Mouse (Mus musculus) midbrain, embryonic 10.5 days (tissue): Measurements from ENCODE around the gene Cd3d. TPM values are rescaled to one million over a fixed set of nuclear protein-coding genes. Genes with fewer than 3 reads are reported as not detected.
"Not testable (repeated sequence)": the region's sequence is repeated elsewhere in the genome, so short reads cannot be mapped to it uniquely, and the experiment has no call there.

Experiments
- DNase-seq: peaks from one replicate; pipeline ENCODE4 v3.0.0-alpha.2; 2017; ENCODE audit warnings: low spot score
- H3K27ac ChIP-seq: fragments of 300-500 bp; sonication (generic); replicated peaks from 2 replicates; pipeline ENCODE4 v1.5.1; 2016; ENCODE audit warnings: mild to moderate bottlenecking
- H3K27me3 ChIP-seq: fragments of 300-500 bp; sonication (generic); 2 replicates; pipeline ENCODE4 v1.6.1; 2016; ENCODE audit warnings: low read depth, mild to moderate bottlenecking; ENCODE audit not compliant: poor library complexity, severe bottlenecking
- H3K36me3 ChIP-seq: fragments of 300-500 bp; sonication (generic); 2 replicates; pipeline ENCODE4 v1.6.1; 2016; ENCODE audit warnings: mild to moderate bottlenecking, moderate library complexity
- H3K4me1 ChIP-seq: fragments of 300-500 bp; sonication (generic); 2 replicates; pipeline ENCODE4 v1.6.1; 2016
- H3K4me3 ChIP-seq: fragments of 300-500 bp; sonication (generic); 2 replicates; pipeline ENCODE4 v1.5.1; 2016; ENCODE audit warnings: mild to moderate bottlenecking, moderate library complexity
- H3K9me3 ChIP-seq: fragments of 300-500 bp; sonication (generic); replicated peaks from 2 replicates; pipeline ENCODE4 v1.6.1; 2016; ENCODE audit warnings: mild to moderate bottlenecking
- WGBS: fragments of 180-500 bp; shearing (Covaris S2); methylation state at CpG from one replicate; pipeline ENCODE4 v1.1.7; 2016; 5-methylcytosine and 5-hydroxymethylcytosine counted together
- polyA plus RNA-seq: library from polyadenylated mRNA; unstranded; fragments of >200 nt; fragmentation: Nextera tagmentation; extraction: Ambion mirVana; gene quantifications from 2 replicates; pipeline ENCODE4 v1.2.1, GENCODE M21; 2016

Gene Cd3d
- not detected in 2 replicates for polyA plus RNA-seq

DNA sequence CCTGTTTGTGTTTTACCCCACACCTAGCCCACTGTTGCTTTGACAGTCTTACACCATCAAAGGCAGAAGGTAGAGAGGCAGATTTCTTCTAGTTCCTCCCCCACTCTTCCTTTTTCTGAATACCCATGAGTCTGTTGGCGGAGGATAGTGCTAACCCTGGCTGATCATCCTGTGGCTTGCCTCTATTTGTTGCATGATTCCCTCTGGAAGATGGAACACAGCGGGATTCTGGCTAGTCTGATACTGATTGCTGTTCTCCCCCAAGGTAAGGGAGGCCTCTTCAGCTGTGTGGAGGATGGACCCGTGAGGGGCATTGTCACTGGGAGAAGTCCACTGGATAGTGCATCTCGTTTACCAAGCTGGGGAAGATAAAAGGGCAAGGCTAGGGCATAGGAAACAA, at the start of gene Cd3d:
Cd3d (plus strand) TSS at position 111 of the 400 bp plus-strand sequence.
- Histone ChIP-seq H3K4me3 (no peak within 1 kb of the TSS), H3K27ac (no peak within 1 kb of the TSS), H3K36me3 (no peaks in the 10 kb centered on the region), H3K9me3 (no peaks in the 10 kb centered on the region), H3K27me3 (0 out of 2 replicates have a peak, but pooled peaks cover 5% of the 10 kb centered on the region), H3K4me1 (peaks cover 8% of the 10 kb centered on the region)
- DNase-seq: no peak
- 81% methylated on average over 4 of the region's 4 CpGs for WGBS

DNA sequence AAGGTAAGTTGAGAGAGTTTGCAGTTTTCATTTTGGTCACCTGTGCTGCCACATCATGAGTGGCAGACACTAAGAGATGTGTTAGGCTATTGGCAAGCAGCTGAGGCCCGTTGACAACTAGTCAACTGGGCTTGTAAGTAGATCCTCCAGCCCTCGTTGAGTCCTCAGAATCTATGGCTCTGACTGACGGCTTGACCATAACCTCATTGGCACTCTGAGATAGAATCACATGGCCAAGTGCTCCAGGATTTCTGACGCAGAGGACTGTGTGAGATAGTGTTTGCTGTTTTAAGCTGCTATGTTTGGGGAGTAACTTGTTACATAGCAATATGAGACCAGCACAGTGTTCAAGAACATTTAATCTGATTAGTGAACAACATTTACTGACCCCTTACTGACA, 39.8 kb upstream of the Cd3d start:
- Histone ChIP-seq H3K9me3 (no peaks in the 10 kb centered on the region), H3K4me1 (no peaks in the 10 kb centered on the region), H3K27me3 (no peaks in the 10 kb centered on the region), H3K36me3 (peaks cover 96% of the 10 kb centered on the region), H3K4me3 (no peak overlapping the region), H3K27ac (no peak overlapping the region)
- no peak for DNase-seq
- 85% methylated on average over 4 of the region's 4 CpGs for WGBS

GRCm38 (mm10) chr9:44942421-44942820, 39.2 kb upstream of the Cd3d start:
- Histone ChIP-seq H3K27me3 (no peaks in the 10 kb centered on the region), H3K9me3 (no peaks in the 10 kb centered on the region), H3K4me1 (no peaks in the 10 kb centered on the region), H3K36me3 (peaks cover 96% of the 10 kb centered on the region), H3K4me3 (no peak overlapping the region), H3K27ac (no peak overlapping the region)
- WGBS: 96% methylated on average over 4 of the region's 4 CpGs
- DNase-seq: no peak

DNA sequence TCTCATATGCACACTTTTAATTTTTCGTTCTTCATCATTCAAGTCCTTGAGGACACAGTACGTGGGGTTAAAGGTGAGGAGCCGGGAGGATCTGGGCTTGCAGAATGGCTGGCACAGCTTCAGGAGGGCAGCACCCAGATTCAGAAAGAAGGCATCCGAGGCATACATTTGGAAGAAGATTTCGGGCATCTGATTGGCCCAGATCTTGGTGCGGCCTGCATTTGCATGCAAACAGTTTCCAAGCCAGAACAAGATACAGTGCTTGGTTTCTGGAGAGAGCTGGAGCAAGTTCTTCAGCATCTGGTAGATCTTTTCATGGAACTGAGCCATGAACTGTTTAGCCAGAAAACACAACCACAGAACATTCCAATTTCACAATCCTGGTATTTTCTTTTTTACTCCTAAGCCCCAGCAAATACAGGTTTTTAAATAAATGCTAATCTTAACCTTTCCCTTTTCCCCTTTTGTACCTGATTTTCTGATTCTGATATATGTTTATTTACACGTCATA, 35.3 kb upstream of the Cd3d start:
- no peak overlapping the region for H3K27ac ChIP-seq
- H3K4me3 ChIP-seq: no peak overlapping the region
- no peaks in the 10 kb centered on the region for H3K4me1 ChIP-seq
- DNase-seq: no peak
- no peaks in the 10 kb centered on the region for H3K9me3 ChIP-seq
- 92% methylated on average over 7 of the region's 7 CpGs for WGBS
- H3K27me3 ChIP-seq: no peaks in the 10 kb centered on the region
- H3K36me3 ChIP-seq: peaks cover 98% of the 10 kb centered on the region

GRCm38 (mm10) chr9:44947836-44948235, 33.8 kb upstream of the Cd3d start:
- Histone ChIP-seq H3K9me3 (no peaks in the 10 kb centered on the region), H3K27ac (no peak overlapping the region), H3K4me1 (no peaks in the 10 kb centered on the region), H3K4me3 (no peak overlapping the region), H3K27me3 (no peaks in the 10 kb centered on the region), H3K36me3 (peaks cover 98% of the 10 kb centered on the region)
- WGBS: 93% methylated on average over 5 of the region's 5 CpGs
- no peak for DNase-seq

GRCm38 (mm10) chr9:44954432-44954831, 27.2 kb upstream of the Cd3d start:
- no peak overlapping the region for H3K4me3 ChIP-seq
- H3K27ac ChIP-seq: no peak overlapping the region

DNA sequence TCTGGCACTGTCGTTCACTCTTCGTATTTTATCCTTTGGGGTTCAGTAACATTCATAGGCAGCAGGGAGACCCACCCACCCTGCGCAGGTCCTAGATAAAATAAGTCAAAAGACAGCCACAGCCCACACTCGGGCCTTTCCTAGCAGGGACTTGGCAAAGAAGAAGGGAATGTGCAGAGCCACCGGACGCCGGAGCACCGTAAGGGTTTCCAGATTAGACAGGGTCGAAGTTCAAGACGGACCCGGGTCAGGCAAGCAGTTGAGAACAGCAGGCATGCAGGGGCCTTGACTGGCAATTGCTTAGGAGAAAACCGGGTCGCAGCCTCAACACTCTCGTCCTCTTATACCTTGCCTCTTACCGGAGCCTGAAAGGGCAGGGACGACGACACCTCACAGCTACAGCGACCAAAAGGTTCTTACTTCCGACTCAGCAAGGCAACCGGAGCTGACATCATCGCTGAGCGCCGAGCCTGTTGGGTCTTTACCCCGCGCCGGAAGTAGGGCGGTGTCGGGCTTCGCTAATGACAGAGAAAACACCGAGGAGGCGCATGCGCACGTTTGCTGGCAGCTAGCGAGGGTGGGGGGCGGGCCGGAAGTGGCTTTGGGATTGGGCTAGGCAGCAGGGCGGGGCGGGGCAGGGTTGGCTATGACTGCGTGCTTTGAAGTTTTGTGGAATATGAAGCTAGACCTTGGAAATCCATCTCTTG, 16.3 kb upstream of the Cd3d start, which contains the start of gene Ube4a:
Ube4a (minus strand) TSS at position 475 of the 707 bp plus-strand sequence.
- Histone ChIP-seq H3K4me3 (peak within 1 kb of the TSS; percentile 90), H3K27me3 (no peaks in the 10 kb centered on the region; the same call in 1 of the 2 replicates), H3K36me3 (peaks cover 23% of the 10 kb centered on the region), H3K27ac (peak within 1 kb of the TSS; percentile 81), H3K4me1 (peaks cover 18% of the 10 kb centered on the region), H3K9me3 (no peaks in the 10 kb centered on the region)
- under 1% methylated on average over 39 of the region's 39 CpGs for WGBS
- DNase-seq: peak; percentile 100

More at GRCm38 (mm10) chr9:44954432-44954831, 27.2 kb upstream of the Cd3d start:
- Histone ChIP-seq H3K9me3 (no peaks in the 10 kb centered on the region), H3K27me3 (no peaks in the 10 kb centered on the region), H3K36me3 (peaks cover 98% of the 10 kb centered on the region), H3K4me1 (no peaks in the 10 kb centered on the region)
- no peak for DNase-seq
- 90% methylated on average over 3 of the region's 3 CpGs for WGBS

DNA sequence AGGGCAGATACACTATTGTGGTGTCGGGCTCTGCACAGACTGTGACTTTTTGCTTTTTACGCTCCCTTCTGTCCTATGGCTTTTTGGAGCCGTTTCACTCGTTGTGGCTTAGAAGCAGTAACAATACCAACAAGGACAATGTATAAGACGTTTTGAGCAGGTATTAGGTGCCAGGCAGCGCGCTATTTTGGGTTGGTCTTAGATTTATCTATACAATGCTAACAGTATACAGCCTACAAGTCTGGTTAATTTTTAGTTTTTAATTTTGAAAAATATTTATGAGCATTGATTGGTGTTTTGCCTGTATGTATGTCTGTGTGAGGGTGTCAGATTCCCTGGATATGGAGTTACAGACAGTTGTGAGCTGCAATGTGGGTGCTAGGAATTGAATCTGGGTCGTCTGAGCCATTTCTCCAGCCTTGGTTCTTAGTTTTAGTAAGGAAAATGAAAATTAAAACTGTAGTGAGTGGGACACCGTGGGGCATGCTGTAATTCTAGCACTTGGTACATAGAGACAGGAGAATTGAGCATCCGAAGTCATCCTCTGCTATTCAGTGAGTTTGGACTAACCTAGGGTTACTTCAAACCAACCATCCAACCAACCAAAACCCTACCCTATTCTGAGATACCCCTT, 15.6 kb upstream of the Cd3d start:
- peak overlapping the region; percentile 81 for H3K27ac ChIP-seq
- H3K36me3 ChIP-seq: peaks cover 17% of the 10 kb centered on the region
- 15% methylated on average over 10 of the region's 10 CpGs for WGBS

GRCm38 (mm10) chr9:44966815-44967242, 14.8 kb upstream of the Cd3d start:
- Histone ChIP-seq H3K27me3 (no peaks in the 10 kb centered on the region; the same call in 1 of the 2 replicates), H3K4me3 (no peak overlapping the region), H3K4me1 (peaks cover 18% of the 10 kb centered on the region), H3K27ac (no peak overlapping the region), H3K36me3 (peaks cover 9% of the 10 kb centered on the region), H3K9me3 (no peaks in the 10 kb centered on the region)
- DNase-seq: peak; percentile 65
- 27% methylated on average over 3 of the region's 3 CpGs for WGBS

More for the DNA sequence above, 15.6 kb upstream of the Cd3d start:
- H3K4me3 ChIP-seq: peak overlapping the region; percentile 90
- no peaks in the 10 kb centered on the region; the same call in 1 of the 2 replicates for H3K27me3 ChIP-seq
- peaks cover 18% of the 10 kb centered on the region for H3K4me1 ChIP-seq
- no peaks in the 10 kb centered on the region for H3K9me3 ChIP-seq
- no peak for DNase-seq

DNA sequence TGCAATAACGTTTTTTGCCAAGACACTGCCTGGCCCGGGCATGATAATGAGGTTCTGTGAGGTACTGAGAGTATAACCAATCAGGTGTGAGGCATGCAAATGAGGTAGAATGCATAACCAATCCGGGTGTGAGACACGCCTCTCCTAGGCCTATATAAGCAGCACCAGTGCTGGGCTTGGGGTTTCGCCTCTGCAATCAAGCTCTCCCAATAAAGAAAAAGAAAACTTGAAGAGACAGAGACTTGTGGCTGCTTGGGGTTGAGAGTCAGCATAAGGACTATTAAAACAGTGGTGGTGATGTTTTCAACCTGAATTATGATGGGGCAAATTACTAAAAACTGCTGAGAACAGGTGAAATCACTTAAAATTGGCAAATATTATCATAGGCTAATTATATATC, 13.8 kb upstream of the Cd3d start:
- DNase-seq, H3K4me3 ChIP-seq, H3K9me3 ChIP-seq, H3K36me3 ChIP-seq, H3K27me3 ChIP-seq, H3K27ac ChIP-seq: not testable (repeated sequence)
- H3K4me1 ChIP-seq: peaks cover 18% of the 10 kb centered on the region
- WGBS: 87% methylated on average over 5 of the region's 5 CpGs

GRCm38 (mm10) chr9:44969450-44969849, 12.1 kb upstream of the Cd3d start:
- no peak for DNase-seq
- H3K4me1 ChIP-seq: peaks cover 12% of the 10 kb centered on the region
- no peak overlapping the region for H3K27ac ChIP-seq
- WGBS: 65% methylated on average over 1 of the region's 1 CpGs
- no peaks in the 10 kb centered on the region for H3K9me3 ChIP-seq
- H3K27me3 ChIP-seq: no peaks in the 10 kb centered on the region; the same call in 1 of the 2 replicates
- H3K4me3 ChIP-seq: no peak overlapping the region
- no peaks in the 10 kb centered on the region for H3K36me3 ChIP-seq

DNA sequence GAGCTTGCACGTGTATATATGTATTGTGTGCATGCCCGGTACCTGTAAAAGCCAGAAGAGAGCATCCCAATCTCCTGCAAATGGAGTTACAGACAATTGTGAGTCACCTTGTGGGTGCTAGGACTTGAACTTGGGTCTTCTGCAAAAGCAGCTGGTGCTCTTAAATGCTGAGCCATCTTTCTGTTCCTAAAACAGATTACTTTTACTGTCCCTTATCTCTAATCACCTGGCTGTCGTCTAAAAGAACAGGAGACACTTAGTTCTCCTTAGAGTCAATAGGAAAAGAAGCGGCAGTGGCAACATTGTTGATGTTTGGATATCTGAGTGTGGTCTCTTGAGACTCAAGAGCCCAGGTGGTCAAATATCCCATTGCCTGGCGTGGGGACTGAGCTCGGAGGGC, 3.8 kb upstream of the Cd3d start:
- WGBS: 77% methylated on average over 6 of the region's 6 CpGs
- H3K9me3 ChIP-seq: no peaks in the 10 kb centered on the region
- no peak overlapping the region for H3K4me3 ChIP-seq
- H3K36me3 ChIP-seq: no peaks in the 10 kb centered on the region
- no peaks in the 10 kb centered on the region for H3K27me3 ChIP-seq
- no peak overlapping the region for H3K27ac ChIP-seq
- DNase-seq: no peak
- no peaks in the 10 kb centered on the region for H3K4me1 ChIP-seq

DNA sequence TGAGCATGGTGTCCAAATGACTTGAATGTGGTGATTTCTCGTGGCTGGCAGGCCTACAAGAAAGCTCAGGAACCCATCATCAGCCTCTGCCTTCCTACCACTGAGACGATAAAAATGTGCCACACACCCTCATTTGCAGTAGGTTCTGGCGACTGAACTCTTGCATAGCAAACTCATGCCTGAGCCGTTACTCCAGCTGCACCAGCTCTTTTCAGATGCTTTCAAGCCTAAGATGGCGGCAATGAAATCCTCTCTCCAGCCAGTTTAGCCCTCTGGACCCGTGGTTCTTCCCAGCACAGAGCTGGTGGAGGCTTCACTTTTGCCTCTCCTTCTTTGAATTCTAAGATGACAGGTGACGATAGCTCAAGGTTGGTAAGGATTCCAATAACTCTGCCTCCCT, 1.8 kb upstream of the Cd3d start:
- DNase-seq: no peak
- Histone ChIP-seq H3K4me3 (no peak overlapping the region), H3K4me1 (no peaks in the 10 kb centered on the region), H3K36me3 (no peaks in the 10 kb centered on the region), H3K27ac (no peak overlapping the region), H3K9me3 (no peaks in the 10 kb centered on the region), H3K27me3 (0 out of 2 replicates have a peak, but pooled peaks cover 2% of the 10 kb centered on the region)
- 83% methylated on average over 7 of the region's 7 CpGs for whole genome bisulfite sequencing
